Mouse (Mus musculus): ENCODE measurements at regions not wholly inside any gene's neighbourhood (a gene's known extent, or its start where the extent isn't known, plus 50 kb on each side); places are given as distances from the start of the nearest gene placed in this dataset.

- TF ChIP-seq ZNF384 (IDR thresholded peaks at IDR 0.05; ENCODE audit: low read depth, low read length) (no peak), BHLHE40 (IDR thresholded peaks at IDR 0.05; ENCODE audit: borderline replicate concordance, low read depth, low read length) (no peak), RAD21 (IDR thresholded peaks at IDR 0.05; ENCODE audit: low read depth, low read length) (no peak), ELF1 (IDR thresholded peaks at IDR 0.05; ENCODE audit: low read depth, low read length) (no peak), ZMIZ1 (IDR thresholded peaks at IDR 0.05; ENCODE audit: low read depth, low read length) (no peak), TBP (IDR thresholded peaks at IDR 0.05; ENCODE audit: low read depth, low read length) (no peak), UBTF (IDR thresholded peaks at IDR 0.05; ENCODE audit: borderline replicate concordance, insufficient read depth, low read depth, low read length) (no peak), POLR2AphosphoS5 (IDR thresholded peaks at IDR 0.05; ENCODE audit: borderline replicate concordance, low read depth, low read length) (no peak), GABPA (IDR thresholded peaks at IDR 0.05; ENCODE audit: low read depth, low read length) (no peak), SMC3 (IDR thresholded peaks at IDR 0.05; ENCODE audit: low read depth, low read length) (no peak), MEF2A (IDR thresholded peaks at IDR 0.05; ENCODE audit: extremely low read depth, insufficient replicate concordance, low read depth, low read length, poor library complexity, severe bottlenecking) (no peak), POLR2AphosphoS2 (IDR thresholded peaks at IDR 0.05; ENCODE audit: low read length) (no peak), CTCF (IDR thresholded peaks at IDR 0.05 in 2 of 3, conservative IDR thresholded peaks at IDR 0.05 in 1 of 3; ENCODE audit: control insufficient read depth in 1 of 3, insufficient read depth in 1 of 3, low read depth in 2 of 3, low read length in 3 of 3, poor library complexity in 1 of 3, severe bottlenecking in 1 of 3) (no peak)
- Histone ChIP-seq H3K9ac (ENCODE audit: control insufficient read depth, low read depth, low read length, poor library complexity, severe bottlenecking) (no peak overlapping the region), H3K4me3 (ENCODE audit: control insufficient read depth in 1 of 2, insufficient read depth in 1 of 2, low read depth in 2 of 2, low read length in 2 of 2) (no peak overlapping the region), H3K36me3 (ENCODE audit: control insufficient read depth in 1 of 2, insufficient read depth in 2 of 2, low read length in 2 of 2) (no peaks in the 10 kb centered on the region), H3K79me2 (ENCODE audit: control insufficient read depth, insufficient read depth, low read length, poor library complexity) (no peaks in the 10 kb centered on the region), H3K27me3 (ENCODE audit: control insufficient read depth in 1 of 2, insufficient read depth in 2 of 2, low read length in 2 of 2) (no peaks in the 10 kb centered on the region), H3K9me3 (replicated peaks; ENCODE audit: insufficient read depth, low read length) (no peaks in the 10 kb centered on the region), H3K27ac (ENCODE audit: control insufficient read depth, low read depth, low read length) (no peak overlapping the region), H3K4me1 (ENCODE audit: control insufficient read depth in 1 of 2, insufficient read depth in 2 of 2, low read length in 2 of 2) (no peaks in the 10 kb centered on the region)
- no peak for DNase-seq (ENCODE audit: low read depth, low spot score)
Measured at GRCm38 (mm10) chr4:153551291-153551690, 68.7 kb upstream of the Ajap1 start.

- DNase-seq (ENCODE audit: low read depth, low spot score): no peak
- Histone ChIP-seq H3K4me1 (ENCODE audit: control insufficient read depth in 1 of 2, insufficient read depth in 2 of 2, low read length in 2 of 2) (no peaks in the 10 kb centered on the region), H3K4me3 (ENCODE audit: control insufficient read depth in 1 of 2, insufficient read depth in 1 of 2, low read depth in 2 of 2, low read length in 2 of 2) (no peak overlapping the region), H3K9me3 (replicated peaks; ENCODE audit: insufficient read depth, low read length) (no peaks in the 10 kb centered on the region), H3K36me3 (ENCODE audit: control insufficient read depth in 1 of 2, insufficient read depth in 2 of 2, low read length in 2 of 2) (no peaks in the 10 kb centered on the region), H3K27ac (ENCODE audit: control insufficient read depth, low read depth, low read length) (no peak overlapping the region), H3K9ac (ENCODE audit: control insufficient read depth, low read depth, low read length, poor library complexity, severe bottlenecking) (no peak overlapping the region), H3K27me3 (ENCODE audit: control insufficient read depth in 1 of 2, insufficient read depth in 2 of 2, low read length in 2 of 2) (no peaks in the 10 kb centered on the region), H3K79me2 (ENCODE audit: control insufficient read depth, insufficient read depth, low read length, poor library complexity) (no peaks in the 10 kb centered on the region)
- no peak for TF ChIP-seq KAT2A (conservative IDR thresholded peaks at IDR 0.05; ENCODE audit: low read depth, low read length)
- TF ChIP-seq USF2 (IDR thresholded peaks at IDR 0.05; ENCODE audit: borderline replicate concordance in 1 of 2, insufficient read depth in 1 of 2, low read depth in 1 of 2, low read length in 2 of 2): no peak
- TF ChIP-seq BHLHE40 (IDR thresholded peaks at IDR 0.05; ENCODE audit: borderline replicate concordance, low read depth, low read length): no peak
- no peak for TF ChIP-seq CHD2 (IDR thresholded peaks at IDR 0.05; ENCODE audit: low read length)
- no peak for TF ChIP-seq GATA1 (IDR thresholded peaks at IDR 0.05; ENCODE audit: low read depth, low read length)
- no peak for TF ChIP-seq JUND (IDR thresholded peaks at IDR 0.05; ENCODE audit: low read depth, low read length)
- TF ChIP-seq TAL1 (IDR thresholded peaks at IDR 0.05; ENCODE audit: low read length): no peak
- TF ChIP-seq UBTF (IDR thresholded peaks at IDR 0.05; ENCODE audit: borderline replicate concordance, insufficient read depth, low read depth, low read length): no peak
- TF ChIP-seq MAZ (IDR thresholded peaks at IDR 0.05; ENCODE audit: low read depth, low read length): no peak
- TF ChIP-seq CTCF (IDR thresholded peaks at IDR 0.05 in 2 of 3, conservative IDR thresholded peaks at IDR 0.05 in 1 of 3; ENCODE audit: control insufficient read depth in 1 of 3, insufficient read depth in 1 of 3, low read depth in 2 of 3, low read length in 3 of 3, poor library complexity in 1 of 3, severe bottlenecking in 1 of 3): no peak
- no peak for TF ChIP-seq E2F4 (IDR thresholded peaks at IDR 0.05; ENCODE audit: borderline replicate concordance, low read depth, low read length)
- TF ChIP-seq SIN3A (IDR thresholded peaks at IDR 0.05; ENCODE audit: low read length): no peak
- no peak for TF ChIP-seq ZMIZ1 (IDR thresholded peaks at IDR 0.05; ENCODE audit: low read depth, low read length)
- no peak for TF ChIP-seq CHD1 (IDR thresholded peaks at IDR 0.05; ENCODE audit: low read depth, low read length)
- no peak for TF ChIP-seq GABPA (IDR thresholded peaks at IDR 0.05; ENCODE audit: low read depth, low read length)
- no peak for TF ChIP-seq POLR2AphosphoS5 (IDR thresholded peaks at IDR 0.05; ENCODE audit: borderline replicate concordance, low read depth, low read length)
- no peak for TF ChIP-seq MAFK (IDR thresholded peaks at IDR 0.05; ENCODE audit: borderline replicate concordance, low read depth, low read length)
- TF ChIP-seq MYC (IDR thresholded peaks at IDR 0.05; ENCODE audit: low read depth, low read length): no peak
Measured at GRCm38 (mm10) chr4:153552483-153552882, 69.9 kb upstream of the Ajap1 start.

Data from MEL (cell line).